Mouse (Mus musculus) heart, embryonic 13.5 days (tissue): ENCODE measurements around the gene Zdbf2. TPM values are rescaled to one million over a fixed set of nuclear protein-coding genes. Genes with fewer than 3 reads are reported as not detected.

Source experiments
- ATAC-seq: fragments of 200-750 bp; cut with Nextera tagmentation; 2 replicates; pipeline ENCODE4 v1.8.0; 2017; ENCODE audit warnings: moderate TSS enrichment; ENCODE audit not compliant: insufficient number of reproducible peaks, low FRiP score, low TSS enrichment; ENCODE audit errors: extremely low read depth
- H3K27ac ChIP-seq: fragments of 300-500 bp; sonication (generic); replicated peaks from 2 replicates; pipeline ENCODE4 v1.5.1; 2015; ENCODE audit warnings: moderate library complexity, mild to moderate bottlenecking, inconsistent platforms
- H3K27me3 ChIP-seq: fragments of 300-500 bp; sonication (generic); replicated peaks from 2 replicates; pipeline ENCODE4 v1.6.1; 2015; ENCODE audit warnings: mild to moderate bottlenecking, inconsistent platforms
- H3K36me3 ChIP-seq: fragments of 300-500 bp; sonication (generic); 2 replicates; pipeline ENCODE4 v1.6.1; 2015; ENCODE audit warnings: mild to moderate bottlenecking, inconsistent platforms
- H3K4me1 ChIP-seq: fragments of 300-500 bp; sonication (generic); 2 replicates; pipeline ENCODE4 v1.6.1; 2015; ENCODE audit warnings: inconsistent platforms
- H3K4me2 ChIP-seq: fragments of 300-500 bp; sonication (generic); 2 replicates; pipeline ENCODE4 v1.6.1; 2015; ENCODE audit warnings: inconsistent platforms, mild to moderate bottlenecking, moderate library complexity
- H3K4me3 ChIP-seq: fragments of 300-500 bp; sonication (generic); 2 replicates; pipeline ENCODE4 v1.5.1; 2015; ENCODE audit warnings: moderate library complexity, mild to moderate bottlenecking, inconsistent platforms
- H3K9ac ChIP-seq: fragments of 300-500 bp; sonication (generic); 2 replicates; pipeline ENCODE4 v1.6.1; 2015; ENCODE audit warnings: inconsistent platforms, mild to moderate bottlenecking, moderate library complexity
- H3K9me3 ChIP-seq: fragments of 300-500 bp; sonication (generic); 2 replicates; pipeline ENCODE4 v1.6.1; 2016; ENCODE audit warnings: inconsistent platforms
- WGBS: fragments of 180-500 bp; shearing (Covaris S2); methylation state at CpG from one replicate; pipeline ENCODE4 v1.1.7; 2015; ENCODE audit warnings: mixed read lengths; 5-methylcytosine and 5-hydroxymethylcytosine counted together
- polyA plus RNA-seq: library from polyadenylated mRNA; unstranded; fragments of >200 nt; fragmentation: Nextera tagmentation; extraction: Ambion mirVana; gene quantifications from 2 replicates; pipeline ENCODE4 v1.2.1, GENCODE M21; 2015

Gene Zdbf2
- 6.5 and 7.0 TPM in 2 replicates for polyA plus RNA-seq

- Histone ChIP-seq H3K9ac (peak within 1 kb of the TSS; percentile 89), H3K27me3 (peaks cover 84% of the 10 kb centered on the region), H3K4me3 (peak within 1 kb of the TSS; percentile 68), H3K4me1 (peaks cover 6% of the 10 kb centered on the region), H3K36me3 (no peaks in the 10 kb centered on the region), H3K4me2 (peak within 1 kb of the TSS; percentile 71), H3K27ac (peak within 1 kb of the TSS; percentile 67), H3K9me3 (no peaks in the 10 kb centered on the region)
- ATAC-seq = peak; percentile 69; the same call in 1 of the 2 replicates
- under 1% methylated on average over 48 of the region's 49 CpGs for WGBS
Measured at GRCm38 (mm10) chr1:63272741-63273338, at the start of gene Zdbf2. Gene Zdbf2, plus strand, starts transcription at chr1:63273265.

GRCm38 (mm10) chr1:63225009-63225408 lies 48.1 kb upstream of the Zdbf2 start:
- Histone ChIP-seq H3K4me2 (no peak overlapping the region), H3K9ac (no peak overlapping the region), H3K4me1 (peaks cover 9% of the 10 kb centered on the region), H3K36me3 (no peaks in the 10 kb centered on the region), H3K9me3 (no peaks in the 10 kb centered on the region), H3K27me3 (no peaks in the 10 kb centered on the region), H3K4me3 (no peak overlapping the region), H3K27ac (no peak overlapping the region)
- 37% methylated on average over 4 of the region's 4 CpGs for WGBS
- ATAC-seq = no peak

GRCm38 (mm10) chr1:63225890-63226289 lies 47.2 kb upstream of the Zdbf2 start:
- Histone ChIP-seq H3K9me3 (no peaks in the 10 kb centered on the region), H3K4me1 (peaks cover 9% of the 10 kb centered on the region), H3K9ac (no peak overlapping the region), H3K4me2 (peak overlapping the region; percentile 46), H3K27ac (0 out of 2 replicates have a peak overlapping the region, but pooled peaks have one; percentile 12), H3K4me3 (no peak overlapping the region; the same call in 1 of the 2 replicates), H3K36me3 (no peaks in the 10 kb centered on the region), H3K27me3 (no peaks in the 10 kb centered on the region)
- 6% methylated on average over 7 of the region's 7 CpGs for WGBS
- no peak; the same call in 1 of the 2 replicates for ATAC-seq

GRCm38 (mm10) chr1:63227241-63227640 lies 45.8 kb upstream of the Zdbf2 start:
- WGBS = 69% methylated on average over 5 of the region's 5 CpGs
- no peak for ATAC-seq

GRCm38 (mm10) chr1:63237371-63237770 lies 35.7 kb upstream of the Zdbf2 start:
- 22% methylated on average over 5 of the region's 5 CpGs for WGBS
- Histone ChIP-seq H3K4me1 (0 out of 2 replicates have a peak, but pooled peaks cover 5% of the 10 kb centered on the region), H3K27me3 (peaks cover 5% of the 10 kb centered on the region; the same call in 1 of the 2 replicates), H3K36me3 (no peaks in the 10 kb centered on the region), H3K4me2 (no peak overlapping the region), H3K4me3 (no peak overlapping the region), H3K27ac (no peak overlapping the region), H3K9me3 (no peaks in the 10 kb centered on the region; the same call in 1 of the 2 replicates), H3K9ac (no peak overlapping the region)
- ATAC-seq = no peak

More at GRCm38 (mm10) chr1:63227241-63227640, 45.8 kb upstream of the Zdbf2 start:
- H3K36me3 ChIP-seq = no peaks in the 10 kb centered on the region
- H3K27me3 ChIP-seq = no peaks in the 10 kb centered on the region
- H3K9me3 ChIP-seq = no peaks in the 10 kb centered on the region
- H3K27ac ChIP-seq = no peak overlapping the region
- H3K4me1 ChIP-seq = peaks cover 9% of the 10 kb centered on the region
- H3K4me3 ChIP-seq = no peak overlapping the region
- H3K4me2 ChIP-seq = no peak overlapping the region
- no peak overlapping the region for H3K9ac ChIP-seq

GRCm38 (mm10) chr1:63239305-63239704 lies 33.8 kb upstream of the Zdbf2 start:
- Histone ChIP-seq H3K36me3 (no peaks in the 10 kb centered on the region), H3K4me2 (no peak overlapping the region), H3K27ac (peak overlapping the region; percentile 24; the same call in 1 of the 2 replicates), H3K27me3 (peaks cover 12% of the 10 kb centered on the region), H3K4me3 (no peak overlapping the region), H3K9me3 (no peaks in the 10 kb centered on the region; the same call in 1 of the 2 replicates), H3K9ac (no peak overlapping the region), H3K4me1 (0 out of 2 replicates have a peak, but pooled peaks cover 5% of the 10 kb centered on the region)
- no peak for ATAC-seq
- WGBS = 52% methylated on average over 4 of the region's 4 CpGs

- H3K4me3 ChIP-seq = no peak overlapping the region
- H3K9ac ChIP-seq = no peak overlapping the region
- H3K36me3 ChIP-seq = no peaks in the 10 kb centered on the region
- 0 out of 2 replicates have a peak, but pooled peaks cover 5% of the 10 kb centered on the region for H3K4me1 ChIP-seq
- no peak overlapping the region for H3K4me2 ChIP-seq
- no peak for ATAC-seq
- 58% methylated on average over 8 of the region's 8 CpGs for WGBS
- peaks cover 15% of the 10 kb centered on the region for H3K27me3 ChIP-seq
- no peaks in the 10 kb centered on the region; the same call in 1 of the 2 replicates for H3K9me3 ChIP-seq
- H3K27ac ChIP-seq = peak overlapping the region; percentile 24; the same call in 1 of the 2 replicates
Measured at GRCm38 (mm10) chr1:63239751-63240150, 33.3 kb upstream of the Zdbf2 start.

GRCm38 (mm10) chr1:63243854-63244253 lies 29.2 kb upstream of the Zdbf2 start:
- Histone ChIP-seq H3K27me3 (peaks cover 50% of the 10 kb centered on the region), H3K9ac (no peak overlapping the region), H3K27ac (no peak overlapping the region), H3K9me3 (peaks cover under 1% of the 10 kb centered on the region; the same call in 1 of the 2 replicates), H3K4me2 (no peak overlapping the region), H3K4me1 (peaks cover 15% of the 10 kb centered on the region), H3K4me3 (no peak overlapping the region), H3K36me3 (no peaks in the 10 kb centered on the region)
- ATAC-seq = no peak
- 39% methylated on average over 4 of the region's 4 CpGs for WGBS

GRCm38 (mm10) chr1:63246862-63247521 lies 26.1 kb upstream of the Zdbf2 start:
- peak overlapping the region; percentile 55 for H3K4me2 ChIP-seq
- 5% methylated on average over 16 of the region's 16 CpGs for WGBS
- no peak overlapping the region for H3K27ac ChIP-seq
- H3K4me3 ChIP-seq = peak overlapping the region; percentile 21
- peaks cover 10% of the 10 kb centered on the region for H3K4me1 ChIP-seq
- peaks cover 3% of the 10 kb centered on the region; the same call in 1 of the 2 replicates for H3K9me3 ChIP-seq
- H3K27me3 ChIP-seq = peaks cover 82% of the 10 kb centered on the region
- no peak for ATAC-seq
- H3K36me3 ChIP-seq = no peaks in the 10 kb centered on the region
- H3K9ac ChIP-seq = no peak overlapping the region

GRCm38 (mm10) chr1:63247831-63248359 lies 25.2 kb upstream of the Zdbf2 start:
- Histone ChIP-seq H3K27ac (no peak overlapping the region), H3K36me3 (no peaks in the 10 kb centered on the region), H3K4me3 (peak overlapping the region; percentile 49), H3K4me2 (peak overlapping the region; percentile 72), H3K27me3 (peaks cover 91% of the 10 kb centered on the region), H3K9me3 (peaks cover 3% of the 10 kb centered on the region; the same call in 1 of the 2 replicates), H3K4me1 (peaks cover 10% of the 10 kb centered on the region), H3K9ac (peak overlapping the region; percentile 70)
- 1% methylated on average over 18 of the region's 18 CpGs for WGBS
- no peak for ATAC-seq

GRCm38 (mm10) chr1:63248360-63248851 lies 24.7 kb upstream of the Zdbf2 start:
- Histone ChIP-seq H3K4me3 (peak overlapping the region; percentile 49), H3K4me2 (peak overlapping the region; percentile 72), H3K9me3 (peaks cover 3% of the 10 kb centered on the region; the same call in 1 of the 2 replicates), H3K4me1 (peaks cover 10% of the 10 kb centered on the region), H3K27ac (no peak overlapping the region), H3K9ac (peak overlapping the region; percentile 70), H3K27me3 (peaks cover 96% of the 10 kb centered on the region), H3K36me3 (no peaks in the 10 kb centered on the region)
- ATAC-seq = no peak
- WGBS = 2% methylated on average over 44 of the region's 44 CpGs
